Mouse (Mus musculus) heart, adult 2 months (tissue): Measurements from ENCODE around the gene Cd247. TPM values are rescaled to one million over a fixed set of nuclear protein-coding genes. Genes with fewer than 3 reads are reported as not detected.

ENCODE experiments used
- DNase-seq, 2 experiments: peaks; one replicate each; pipeline ENCODE4 v3.0.0; 2021
- H3K27ac ChIP-seq: fragments of 200-600 bp; 2 replicates; pipeline ENCODE4 v1.8.1; 2022
- H3K27me3 ChIP-seq: fragments of 200-500 bp; 2 replicates; pipeline ENCODE4 v1.6.1; 2012; ENCODE audit warnings: mild to moderate bottlenecking, low read length, inconsistent platforms, mixed read lengths; ENCODE audit not compliant: control insufficient read depth, insufficient read depth
- H3K36me3 ChIP-seq: fragments of 200-500 bp; 2 replicates; pipeline ENCODE4 v1.6.1; 2012; ENCODE audit warnings: low read length, inconsistent platforms; ENCODE audit not compliant: control insufficient read depth, insufficient read depth
- H3K4me1 ChIP-seq: fragments of 200-500 bp; 2 replicates; pipeline ENCODE4 v1.6.1; 2011; ENCODE audit warnings: low read length; ENCODE audit not compliant: control insufficient read depth, insufficient read depth
- H3K4me3 ChIP-seq: fragments of 200-600 bp; 2 replicates; pipeline ENCODE4 v1.8.1; 2022
- H3K79me2 ChIP-seq: fragments of 200-500 bp; replicated peaks from 2 replicates; pipeline ENCODE4 v1.6.1; 2012; ENCODE audit warnings: mild to moderate bottlenecking, inconsistent platforms, low read length, moderate library complexity, mixed read lengths; ENCODE audit not compliant: control insufficient read depth, insufficient read depth
- H3K9ac ChIP-seq: fragments of 200-500 bp; 2 replicates; pipeline ENCODE4 v1.6.1; 2012; ENCODE audit warnings: low read depth, mild to moderate bottlenecking, control low read depth, inconsistent platforms, low read length, mixed read lengths
- CTCF ChIP-seq: fragments of 200-600 bp; IDR thresholded peaks from 2 replicates; pipeline ENCODE4 v1.8.1; 2022; ENCODE audit warnings: antibody characterized with exemption, mild to moderate bottlenecking, moderate library complexity
- EP300 ChIP-seq: fragments of 200-500 bp; IDR thresholded peaks from 2 replicates; pipeline ENCODE4 v1.6.1; 2011; ENCODE audit warnings: low read depth, low read length, control low read depth; ENCODE audit not compliant: insufficient read depth
- POLR2A ChIP-seq: fragments of 200-500 bp; IDR thresholded peaks from 2 replicates; pipeline ENCODE4 v1.6.1; 2011; ENCODE audit warnings: mild to moderate bottlenecking, low read depth, low read length, control low read depth; ENCODE audit not compliant: insufficient read depth
- WGBS: fragments of 180-500 bp; shearing (Covaris S2); methylation state at CpG from one replicate; pipeline ENCODE4 v1.1.7; 2018; 5-methylcytosine and 5-hydroxymethylcytosine counted together
- intact Hi-C: fragments of 180-260 bp; cut with DNase I; formaldehyde crosslinking; loops from one replicate; pipeline ENCODE4 v1.15.1; 2025
- polyA plus RNA-seq: library from polyadenylated mRNA; depleted of rRNA; stranded (reverse); fragments of >200 nt; gene quantifications from 2 replicates; pipeline ENCODE4 v1.2.3, GENCODE M21; 2012
- total RNA-seq, 2 experiments: library from RNA; stranded (reverse); gene quantifications; 2 replicates each; pipeline ENCODE4 v1.2.3; 2021

Cd247 gene
- total and polyA plus RNA-seq, 3 experiments = 0.52 to 2.4 (median 0.76) TPM

- Histone ChIP-seq H3K27ac (peak overlapping the region; percentile 57), H3K79me2 (no peaks in the 10 kb centered on the region), H3K4me1 (peaks cover 16% of the 10 kb centered on the region), H3K36me3 (no peaks in the 10 kb centered on the region), H3K27me3 (no peaks in the 10 kb centered on the region), H3K4me3 (no peak overlapping the region), H3K9ac (peak overlapping the region; percentile 31)
- DNase-seq = no peak
- TF ChIP-seq CTCF (no peak), POLR2A (no peak), EP300 (no peak)
- intact Hi-C loops = loop anchor here (5.0 kb wide), 1 partner anchor 34 kb away; no protein-coding TSS in a partner anchor
- 45% methylated on average over 8 of the region's 8 CpGs for WGBS
Observed at GRCm38 (mm10) chr1:165818145-165818860, 29.8 kb downstream of the Cd247 start.

- intact Hi-C loops = loop anchor here (5.0 kb wide), 1 partner anchor 33 kb away; no protein-coding TSS in a partner anchor
- Histone ChIP-seq H3K27me3 (no peaks in the 10 kb centered on the region), H3K9ac (no peak overlapping the region), H3K4me3 (no peak overlapping the region), H3K27ac (peak overlapping the region; percentile 70), H3K4me1 (peaks cover 16% of the 10 kb centered on the region), H3K79me2 (no peaks in the 10 kb centered on the region), H3K36me3 (no peaks in the 10 kb centered on the region)
- peak in 1 of 2 experiments; percentile 19 for DNase-seq
- peak; percentile 75; the same call in 1 of the 2 replicates for TF ChIP-seq EP300
- 0 out of 2 replicates have a peak, but pooled peaks have one; percentile 31 for TF ChIP-seq POLR2A
- no peak for TF ChIP-seq CTCF
- 42% methylated on average over 4 of the region's 4 CpGs for WGBS
Observed at GRCm38 (mm10) chr1:165819147-165819546, 30.7 kb downstream of the Cd247 start.

- intact Hi-C loops = no loop called here
- TF ChIP-seq EP300 = no peak
- no peak for TF ChIP-seq CTCF
- no peak for TF ChIP-seq POLR2A
- no peak overlapping the region for H3K4me3 ChIP-seq
- H3K9ac ChIP-seq = no peak overlapping the region
- no peak for DNase-seq
- H3K27ac ChIP-seq = no peak overlapping the region
- no peaks in the 10 kb centered on the region for H3K36me3 ChIP-seq
- peaks cover 12% of the 10 kb centered on the region for H3K4me1 ChIP-seq
- H3K79me2 ChIP-seq = no peaks in the 10 kb centered on the region
- no peaks in the 10 kb centered on the region for H3K27me3 ChIP-seq
- WGBS = 85% methylated on average over 2 of the region's 2 CpGs
Observed at GRCm38 (mm10) chr1:165822031-165822430, 33.5 kb downstream of the Cd247 start.

- H3K36me3 ChIP-seq = no peaks in the 10 kb centered on the region
- H3K27me3 ChIP-seq = no peaks in the 10 kb centered on the region
- H3K27ac ChIP-seq = no peak overlapping the region
- no peaks in the 10 kb centered on the region for H3K79me2 ChIP-seq
- TF ChIP-seq POLR2A (no peak), CTCF (no peak), EP300 (no peak)
- DNase-seq = no peak
- 95% methylated on average over 5 of the region's 5 CpGs for WGBS
- H3K4me3 ChIP-seq = no peak overlapping the region
- no peaks in the 10 kb centered on the region for H3K4me1 ChIP-seq
- H3K9ac ChIP-seq = no peak overlapping the region
- intact Hi-C loops = no loop called here
Observed at GRCm38 (mm10) chr1:165828173-165828572, 39.7 kb downstream of the Cd247 start.

GRCm38 (mm10) chr1:165828615-165829014, 40.1 kb downstream of the Cd247 start:
- Histone ChIP-seq H3K27me3 (no peaks in the 10 kb centered on the region), H3K4me1 (no peaks in the 10 kb centered on the region), H3K36me3 (no peaks in the 10 kb centered on the region), H3K27ac (no peak overlapping the region), H3K79me2 (no peaks in the 10 kb centered on the region), H3K9ac (no peak overlapping the region), H3K4me3 (no peak overlapping the region)
- DNase-seq = no peak
- WGBS = 90% methylated on average over 6 of the region's 6 CpGs
- TF ChIP-seq POLR2A = no peak
- no peak for TF ChIP-seq EP300
- no peak for TF ChIP-seq CTCF
- intact Hi-C loops = no loop called here

GRCm38 (mm10) chr1:165829890-165830289, 41.4 kb downstream of the Cd247 start:
- intact Hi-C loops = no loop called here
- 84% methylated on average over 5 of the region's 5 CpGs for WGBS

More at GRCm38 (mm10) chr1:165829890-165830289, 41.4 kb downstream of the Cd247 start:
- TF ChIP-seq EP300 (no peak), CTCF (no peak), POLR2A (no peak)
- no peak overlapping the region for H3K9ac ChIP-seq
- H3K27me3 ChIP-seq = no peaks in the 10 kb centered on the region
- no peaks in the 10 kb centered on the region for H3K79me2 ChIP-seq
- no peak overlapping the region for H3K4me3 ChIP-seq
- no peaks in the 10 kb centered on the region for H3K4me1 ChIP-seq
- H3K36me3 ChIP-seq = no peaks in the 10 kb centered on the region
- DNase-seq = no peak
- H3K27ac ChIP-seq = no peak overlapping the region
